Mouse (Mus musculus) megakaryocyte progenitor cell, adult 5-6 weeks (primary cell): ENCODE results near the gene Parvg. TPM values are rescaled to one million over a fixed set of nuclear protein-coding genes. Genes with fewer than 3 reads are reported as not detected.

ENCODE experiments used
- ATAC-seq: replicated peaks from 2 replicates; pipeline ENCODE4 v1.8.0; 2016; ENCODE audit warnings: mild to moderate bottlenecking, moderate TSS enrichment, inconsistent platforms; ENCODE audit not compliant: poor library complexity
- total RNA-seq, 2 experiments: library from RNA; stranded (forward) in 1 of 2; stranded (reverse) in 1 of 2; fragments of 157-497, 149-512 nt in 1 of 2; fragments of 200-1000 nt in 1 of 2; gene quantifications; 2 replicates each; pipeline versions ENCODE4 v1.2.3 to v1.2.4; 2015 to 2017

The Parvg gene
- total RNA-seq, 2 experiments from 2014 or later: 106 to 246 TPM

DNA sequence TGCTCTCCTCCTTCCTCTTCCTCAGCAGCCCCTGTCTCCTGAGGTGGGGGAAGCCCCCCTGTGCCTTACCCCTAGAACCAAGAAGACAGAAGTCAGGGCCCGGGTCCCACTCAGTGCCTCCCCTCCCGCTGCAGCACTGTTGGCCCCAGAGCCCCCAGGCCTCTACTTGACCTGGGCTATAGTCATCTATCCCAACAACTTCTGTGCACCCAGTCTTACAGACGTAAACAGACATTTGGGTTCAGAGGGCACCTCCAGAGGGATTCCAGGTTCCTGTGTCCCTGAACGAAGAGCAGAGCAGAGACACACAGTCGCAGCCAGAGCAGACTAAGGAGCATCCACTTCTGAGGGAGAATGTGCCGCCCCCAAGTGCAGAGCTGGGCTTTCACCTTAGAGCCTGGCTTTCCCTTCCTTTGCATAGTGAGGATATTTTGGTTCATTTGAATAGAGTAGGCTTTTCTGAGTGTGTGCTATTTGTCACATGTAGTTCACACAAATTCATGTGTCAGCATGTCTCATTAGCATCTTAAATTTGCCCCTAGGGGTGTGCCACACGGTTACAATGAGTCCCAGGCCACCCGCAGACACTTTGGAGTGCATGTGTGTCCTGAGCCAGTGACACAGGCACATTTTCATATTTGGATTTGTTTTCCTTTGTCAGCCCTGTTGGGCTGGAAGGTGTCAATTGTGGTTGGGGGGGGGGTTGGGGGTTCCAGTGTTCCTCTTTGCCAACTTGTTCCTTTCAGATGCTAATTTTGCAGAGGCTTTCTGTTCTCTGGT, 22.0 kb upstream of the Parvg start:
- no peak for ATAC-seq

DNA sequence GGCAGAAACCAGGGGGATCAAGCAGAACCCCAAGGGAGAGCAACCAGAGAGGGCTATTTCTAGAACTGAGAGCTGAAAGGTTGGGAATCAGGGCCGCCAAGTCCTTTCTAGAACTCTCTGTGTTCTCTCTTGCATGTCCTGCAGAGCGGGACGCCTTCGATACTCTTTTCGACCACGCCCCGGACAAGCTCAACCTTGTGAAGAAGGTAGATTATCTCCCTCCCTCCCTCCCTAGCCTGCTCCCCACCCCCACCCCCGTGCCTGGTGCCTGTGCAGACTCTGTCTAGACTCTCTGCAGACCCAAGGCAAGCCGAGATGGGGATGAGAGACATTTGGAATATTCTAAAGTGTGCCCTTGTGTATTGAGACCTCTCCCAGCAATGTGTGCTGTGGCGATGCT, 20.6 kb upstream of the Parvg start:
- ATAC-seq: no peak

DNA sequence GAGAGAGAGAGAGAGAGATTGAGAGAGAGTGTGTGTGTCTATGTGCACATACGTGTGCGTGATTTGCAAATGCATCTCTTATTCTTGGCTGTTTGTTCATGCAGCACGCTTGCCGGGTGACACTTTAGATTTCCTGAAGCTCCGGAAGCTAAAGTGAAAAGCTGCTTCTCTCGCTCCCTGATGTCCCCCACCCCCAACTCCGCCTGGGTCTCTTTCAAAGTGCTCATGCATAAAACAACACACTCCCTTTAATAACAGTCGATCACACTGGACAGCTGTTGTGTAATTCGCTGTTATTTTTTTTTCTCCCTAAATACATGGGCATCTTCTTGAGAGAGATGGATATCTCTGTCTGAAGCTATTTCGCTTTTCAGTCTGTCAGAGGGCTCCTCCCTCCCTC, 18.5 kb upstream of the Parvg start:
- no peak for ATAC-seq

DNA sequence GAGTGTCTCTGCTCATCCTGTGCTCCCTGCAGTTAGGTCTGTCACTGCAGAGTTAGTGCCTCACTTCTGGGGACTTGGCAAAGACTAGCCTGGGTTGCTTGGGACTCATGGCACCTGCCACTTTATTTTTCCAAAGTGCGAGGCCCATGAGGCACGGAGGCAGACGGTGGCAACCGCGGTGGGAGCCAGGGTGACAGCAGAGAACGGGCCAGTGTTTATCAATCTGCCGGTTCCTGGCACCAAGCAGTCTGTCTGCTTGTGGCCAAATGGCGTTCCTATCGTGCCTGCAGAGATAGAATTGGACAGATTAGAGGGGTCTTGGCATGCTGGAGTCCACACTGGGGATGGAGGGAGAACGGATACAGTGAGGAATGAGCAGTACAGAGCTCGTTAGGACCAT, 13.6 kb upstream of the Parvg start:
- no peak for ATAC-seq

DNA sequence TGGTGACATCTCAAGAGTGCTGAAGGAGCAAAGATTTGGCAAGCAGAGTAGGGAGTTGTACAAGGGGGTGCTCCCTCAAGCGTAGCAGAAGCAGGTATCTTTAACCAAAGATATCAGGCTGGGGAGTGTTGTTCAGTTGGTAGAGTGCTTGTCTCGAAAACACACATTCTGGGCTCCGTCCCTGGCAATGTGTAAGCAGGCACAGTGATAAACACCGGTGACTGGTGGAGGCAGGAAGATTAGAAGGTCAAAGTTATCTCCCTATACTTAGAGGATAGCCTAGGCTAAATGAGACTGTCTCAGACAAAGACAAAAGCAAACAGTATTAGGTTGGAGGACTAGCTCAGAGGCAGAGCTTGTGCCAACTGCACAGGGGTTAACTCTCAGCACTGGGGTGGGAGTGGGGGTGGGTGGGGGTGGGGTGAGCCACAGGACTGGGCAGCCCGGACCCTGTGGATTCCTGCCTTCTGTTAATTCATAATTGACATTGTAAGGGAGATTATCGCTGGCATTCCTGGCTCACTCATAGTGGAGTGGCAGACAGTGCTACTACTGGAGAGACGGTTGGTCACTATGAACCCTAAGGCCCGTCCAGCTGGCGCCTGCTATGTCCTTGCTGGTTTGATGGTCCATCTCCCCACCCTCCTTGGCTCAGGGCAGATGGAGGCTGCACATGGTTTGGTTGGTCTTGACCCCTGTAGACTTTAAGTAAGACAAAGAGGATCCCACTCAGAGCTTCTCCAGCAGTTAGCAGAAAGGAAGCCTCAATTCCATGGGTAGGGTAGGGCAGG, 12.3 kb upstream of the Parvg start:
- peak; percentile 51 for ATAC-seq

DNA sequence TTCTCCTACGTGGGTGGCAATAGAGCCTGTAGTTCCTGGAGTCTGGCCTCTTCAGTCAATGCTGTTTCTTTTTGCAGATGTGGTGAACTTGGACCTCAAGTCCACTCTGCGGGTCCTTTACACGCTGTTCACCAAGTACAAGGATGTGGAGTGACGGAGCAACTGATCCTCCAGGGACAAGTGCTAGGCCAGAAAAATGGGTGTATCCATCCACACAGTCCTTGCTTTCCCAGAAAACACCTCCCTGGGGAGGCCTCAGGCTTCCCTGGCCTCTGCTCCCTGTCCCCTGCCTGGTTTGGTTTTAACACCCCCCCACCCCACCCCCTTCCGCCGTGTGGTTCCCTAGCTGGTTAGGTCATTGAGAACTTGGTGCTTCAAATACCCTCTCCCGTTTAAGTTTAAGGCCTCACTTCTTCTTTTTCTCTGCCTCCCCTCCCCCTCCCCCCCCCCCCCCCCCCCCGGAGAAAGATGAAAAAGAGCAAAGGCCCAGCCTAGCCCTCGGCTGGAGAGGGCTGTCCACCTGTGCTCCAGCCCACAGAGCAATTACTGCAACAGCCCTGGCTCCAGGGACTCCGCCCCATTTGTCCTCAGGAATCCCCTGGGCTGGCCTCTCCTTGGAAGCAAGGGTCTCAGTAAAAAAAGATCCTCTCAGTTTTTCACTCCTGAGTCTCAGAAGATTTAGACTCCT, 10.8 kb upstream of the Parvg start:
- ATAC-seq: no peak; the same call in 1 of the 2 replicates

DNA sequence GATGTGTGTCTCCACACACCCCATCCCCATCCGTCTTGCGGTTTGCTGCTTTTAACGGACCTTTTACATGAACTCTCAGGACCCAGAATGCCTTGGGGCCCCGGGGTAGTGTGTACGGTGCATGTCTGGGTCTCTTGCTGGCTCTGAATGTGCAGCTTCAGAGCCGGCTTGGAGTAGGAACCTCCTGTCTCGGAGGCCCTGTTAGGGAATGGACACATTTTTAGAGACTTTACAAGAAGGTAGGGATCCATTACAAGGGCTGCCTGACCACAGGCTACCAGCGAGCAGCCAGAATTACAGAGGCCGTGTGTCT, 10.3 kb upstream of the Parvg start:
- peak; percentile 49 for ATAC-seq

DNA sequence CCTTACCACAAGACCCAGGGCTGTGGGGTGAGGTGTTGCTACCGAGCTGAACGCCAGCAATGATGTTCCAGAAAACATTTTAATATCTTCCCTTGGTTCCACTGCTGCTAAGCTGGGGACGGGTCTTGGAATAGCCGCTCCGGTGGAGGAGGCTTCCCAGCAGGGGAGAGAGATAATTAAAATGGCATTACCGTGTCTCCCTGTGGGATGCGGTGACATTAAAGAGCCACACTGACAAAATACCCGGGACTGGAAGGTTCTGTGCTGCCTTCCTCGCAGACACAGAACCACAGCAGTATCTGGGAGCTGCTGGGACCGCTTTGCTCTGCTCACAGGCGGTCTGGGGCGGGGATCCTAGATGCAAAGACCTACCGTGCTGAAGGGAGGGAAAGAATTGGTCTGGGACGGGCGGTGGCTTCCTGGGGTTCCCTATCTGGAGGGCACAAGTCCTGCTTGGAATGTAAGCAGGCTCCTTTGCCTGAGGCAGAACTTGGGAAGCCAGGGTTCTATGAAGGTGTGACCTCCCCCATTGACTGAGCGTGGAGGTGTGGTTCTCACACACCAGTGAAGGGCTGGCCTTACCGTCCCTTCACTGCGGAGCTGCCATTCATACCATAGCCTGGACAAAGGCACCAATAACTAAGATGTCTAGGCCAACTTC, 9.3 kb upstream of the Parvg start:
- ATAC-seq: no peak

DNA sequence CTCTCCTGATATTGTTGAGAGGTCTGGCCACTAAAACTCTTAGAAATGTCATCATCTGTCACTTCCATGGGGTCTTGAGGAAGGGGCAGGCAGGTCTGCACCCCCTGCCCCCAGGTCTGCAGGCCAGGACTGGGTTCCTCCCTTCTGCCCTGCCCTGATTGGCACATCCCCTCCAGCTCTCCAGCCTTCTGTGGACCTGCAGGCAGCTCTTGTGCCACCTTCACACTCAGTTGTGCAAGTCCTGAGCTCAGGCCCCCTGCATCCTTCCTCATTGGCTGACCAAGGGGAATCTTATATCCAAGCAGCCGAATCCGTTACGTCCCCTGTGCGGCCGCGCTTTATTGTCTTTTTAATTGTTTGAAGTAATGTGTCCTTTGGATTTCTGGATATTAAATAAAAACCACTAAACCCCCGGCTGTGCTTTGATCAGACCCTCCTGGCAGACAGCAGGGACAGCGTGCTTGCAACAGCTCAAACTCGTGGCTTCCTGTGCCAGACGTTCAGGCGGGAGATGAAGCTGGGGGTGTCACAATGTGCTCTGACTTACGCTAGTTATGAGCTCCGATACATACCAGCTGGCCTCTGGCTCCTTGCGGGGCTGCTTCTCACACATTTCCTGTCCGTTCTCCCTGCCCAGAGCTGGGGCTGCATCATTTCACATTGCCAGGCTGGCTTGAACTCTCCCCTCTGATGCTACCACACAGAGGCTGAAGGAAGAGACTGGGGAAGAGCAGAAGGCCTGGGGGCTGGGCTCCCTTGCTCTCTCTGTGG, 8.4 kb upstream of the Parvg start:
- peak; percentile 52 for ATAC-seq

DNA sequence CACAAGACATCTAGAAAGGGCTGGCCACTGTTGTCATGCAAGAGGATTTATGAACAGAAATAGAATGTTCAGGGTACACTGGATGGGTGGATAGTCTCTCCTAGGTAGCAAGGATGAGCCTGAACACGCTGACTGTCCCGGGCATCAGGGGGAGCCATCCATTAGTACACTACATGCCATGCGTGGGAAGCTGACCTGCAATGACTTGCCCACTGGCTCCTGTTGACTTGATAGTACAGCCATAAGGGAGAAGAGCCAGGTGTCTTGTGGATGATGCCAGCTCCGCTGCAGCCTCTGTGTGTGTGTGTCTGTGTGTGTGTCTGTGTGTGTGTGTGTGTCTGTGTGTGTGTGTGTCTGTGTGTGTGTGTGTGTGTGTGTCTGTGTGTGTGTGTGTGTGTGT, 4.4 kb upstream of the Parvg start:
- no peak for ATAC-seq

DNA sequence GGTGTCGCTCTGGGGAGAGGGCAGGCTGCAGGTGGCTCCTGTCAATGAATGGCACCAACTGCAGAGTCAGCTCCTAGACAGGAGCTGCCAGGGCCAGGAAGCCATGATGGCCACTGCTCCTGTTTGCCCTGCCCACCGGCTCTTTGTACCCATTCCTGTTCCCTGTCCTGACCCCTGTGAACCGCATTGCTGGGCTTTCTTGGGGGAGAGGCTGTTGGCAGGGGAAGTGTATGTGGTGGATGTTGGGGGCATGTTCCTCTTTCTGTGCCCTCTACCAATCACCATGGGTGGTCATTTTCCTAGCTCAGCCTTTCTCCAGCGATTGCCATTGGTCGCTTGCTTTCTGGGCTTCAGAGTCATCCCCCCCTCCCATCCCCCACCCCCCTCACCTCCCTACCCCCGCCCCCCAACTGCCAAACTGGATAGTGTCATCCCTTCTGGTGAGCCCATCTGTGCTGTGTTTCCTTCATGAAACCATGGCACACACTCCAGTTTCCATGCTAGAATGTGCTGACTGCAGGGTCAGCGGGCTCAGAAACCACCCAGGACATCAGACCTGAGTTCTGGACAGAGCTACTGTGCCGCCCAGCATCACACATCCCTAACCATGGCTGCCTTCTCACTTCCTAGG, 2.2 kb upstream of the Parvg start:
- peak; percentile 76 for ATAC-seq

DNA sequence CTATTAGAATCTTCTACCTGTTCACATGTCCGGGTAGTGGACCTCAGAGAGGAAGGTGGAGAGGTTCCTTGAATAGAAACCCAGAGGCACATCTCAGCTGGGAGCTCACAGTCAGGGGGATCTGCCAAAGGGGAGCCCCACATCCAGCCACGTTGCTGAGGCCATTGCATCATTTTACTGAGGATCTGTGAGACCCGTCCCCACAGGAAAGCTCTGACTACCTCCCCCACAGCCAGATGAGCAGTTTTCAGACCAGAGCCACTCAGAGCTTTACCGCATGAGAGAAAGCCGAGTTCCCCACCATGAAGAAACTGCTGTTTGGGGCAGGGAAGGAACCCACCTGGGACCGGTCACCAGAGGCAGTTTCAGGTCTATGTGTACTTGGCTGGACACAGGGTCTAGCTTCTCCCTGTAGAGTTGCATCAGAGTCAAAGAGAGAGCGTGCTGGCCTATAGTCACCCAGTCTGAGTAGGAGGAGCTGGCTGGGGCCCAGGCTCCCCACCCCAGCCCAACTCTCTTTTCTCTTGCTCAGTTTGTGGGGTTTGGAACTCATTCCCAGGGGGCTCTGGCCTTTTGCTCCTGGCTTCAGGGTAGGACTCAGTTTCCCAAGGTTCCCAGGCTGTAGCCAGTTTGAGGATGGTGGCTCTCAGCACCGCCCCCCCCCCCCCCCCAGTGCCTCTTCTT, 1.2 kb downstream of the Parvg start:
- peak; percentile 46 for ATAC-seq

DNA sequence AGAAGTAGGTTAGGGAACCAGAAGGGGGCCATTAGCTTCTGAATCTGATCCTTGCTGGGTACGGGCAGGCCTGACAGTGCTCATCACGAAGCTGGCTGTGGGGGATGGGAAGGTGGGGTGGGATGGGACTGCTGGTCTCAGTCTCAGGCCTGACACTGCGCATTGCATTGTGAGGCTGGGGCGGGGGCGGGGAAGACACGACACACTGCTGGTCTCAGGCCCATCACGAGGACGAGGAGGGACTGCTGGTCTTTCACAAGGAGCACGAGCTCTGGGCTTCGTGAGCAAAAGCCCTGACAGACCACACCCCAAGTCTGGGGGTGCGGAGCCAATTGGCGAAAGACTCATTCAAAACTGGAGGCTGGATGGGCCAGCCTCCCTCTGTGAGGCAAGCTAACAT, 1.9 kb downstream of the Parvg start:
- peak; percentile 25 for ATAC-seq

DNA sequence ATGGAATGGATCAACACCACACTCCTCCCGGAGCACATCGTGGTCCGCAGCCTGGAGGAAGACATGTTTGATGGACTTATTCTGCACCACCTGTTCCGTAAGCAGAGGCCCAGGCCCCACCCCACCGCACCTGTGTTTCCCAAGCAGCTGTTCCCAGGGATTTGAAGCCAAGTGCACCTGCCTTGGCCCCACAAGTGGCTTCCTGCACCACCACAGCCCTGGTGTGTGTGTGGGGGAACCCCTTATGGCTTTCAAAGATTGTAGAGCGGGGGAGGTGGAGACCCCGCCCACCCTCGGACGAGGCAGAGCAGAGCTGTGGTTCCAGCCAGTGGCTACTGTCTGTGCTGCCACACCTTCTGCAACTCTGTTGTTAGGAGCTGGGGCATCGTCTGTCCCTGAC, 5.0 kb downstream of the Parvg start:
- ATAC-seq: no peak

DNA sequence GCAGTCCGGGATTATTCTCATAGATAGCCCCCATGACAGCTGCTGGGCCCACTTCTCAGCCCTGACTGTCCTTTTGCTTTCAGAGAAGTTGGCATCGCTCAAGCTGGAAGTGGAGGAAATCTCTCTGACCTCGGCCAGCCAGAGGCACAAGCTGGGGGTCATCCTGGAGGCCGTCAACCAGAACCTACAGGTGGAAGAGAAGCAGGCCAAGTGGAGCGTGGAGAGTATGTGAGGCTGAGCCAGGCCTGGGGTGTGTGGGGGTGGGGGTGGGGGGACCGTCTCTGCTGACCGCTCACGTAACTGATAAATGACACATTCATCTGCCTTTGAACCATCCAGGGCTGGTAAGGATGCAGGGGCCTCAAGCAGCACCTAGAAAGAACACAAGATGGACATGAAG, 6.1 kb downstream of the Parvg start:
- ATAC-seq: no peak

DNA sequence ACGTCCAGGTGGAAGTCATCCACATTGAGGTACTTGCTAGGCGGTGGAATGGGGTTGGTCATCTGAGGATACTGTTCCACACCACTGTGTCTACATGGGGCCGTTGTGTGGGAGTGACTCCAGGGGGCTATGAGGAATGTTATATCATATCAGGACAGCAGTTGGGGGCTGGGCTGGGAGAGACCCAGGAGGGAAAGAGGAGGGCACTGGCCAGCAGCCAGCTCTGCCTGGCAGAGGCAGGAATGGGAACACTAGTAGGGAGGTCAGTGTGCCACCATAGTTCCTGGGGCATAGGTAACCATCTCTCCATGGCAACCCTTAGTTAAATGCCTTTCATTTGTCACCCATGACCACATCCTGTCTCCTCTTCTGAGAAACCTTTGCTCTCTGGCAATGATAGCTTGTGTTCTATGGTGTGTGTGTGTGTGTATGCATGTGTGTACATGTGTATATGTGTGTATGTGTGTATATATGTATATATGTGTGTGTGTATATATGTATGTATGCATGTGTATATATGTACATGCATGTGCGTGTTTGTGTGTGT, 7.3 kb downstream of the Parvg start:
- no peak for ATAC-seq

DNA sequence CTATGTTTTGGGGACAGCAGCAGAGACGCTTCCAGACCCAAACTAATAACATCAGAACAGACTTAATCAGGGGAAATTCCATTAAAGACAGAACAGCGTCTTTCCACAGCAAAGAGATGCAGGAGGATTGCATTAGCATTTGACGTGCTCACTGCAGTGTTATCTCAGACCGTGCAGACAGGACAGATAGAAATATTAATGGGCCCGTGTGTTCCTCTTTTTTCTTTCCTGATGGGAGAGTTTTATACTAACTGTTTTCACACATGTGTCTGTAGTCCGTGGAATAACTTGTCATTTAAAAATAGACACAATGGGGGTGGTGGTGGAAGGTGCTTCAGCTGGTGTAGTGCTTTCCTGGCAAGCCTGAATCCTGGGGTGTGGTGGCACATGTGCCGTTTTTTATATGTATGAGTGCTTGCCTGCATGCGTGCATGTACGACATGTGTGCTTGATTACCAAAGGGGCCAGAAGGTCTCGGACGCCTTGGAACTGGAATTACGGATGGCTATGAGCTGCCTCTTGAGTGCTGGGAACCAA, 12.5 kb downstream of the Parvg start:
- ATAC-seq: peak; percentile 33

DNA sequence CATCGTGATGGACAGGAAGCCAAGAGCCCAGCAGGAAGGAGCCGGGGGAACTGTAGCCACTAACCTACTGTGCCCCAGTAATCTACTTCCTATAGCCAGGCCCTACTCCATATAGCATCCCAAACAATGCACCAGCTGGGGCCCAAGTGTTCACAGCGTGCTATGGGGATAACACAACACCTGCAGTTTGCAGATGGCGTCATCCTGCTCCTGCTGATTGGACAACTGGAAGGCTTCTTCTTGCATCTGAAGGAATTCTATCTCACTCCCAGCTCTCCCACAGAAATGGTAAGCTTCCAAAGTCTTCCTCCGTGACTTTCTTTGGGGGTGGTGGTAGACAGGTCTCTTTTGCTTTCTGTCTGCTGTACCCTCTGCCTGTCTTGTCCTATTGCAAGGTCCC, 13.8 kb downstream of the Parvg start:
- ATAC-seq: no peak

DNA sequence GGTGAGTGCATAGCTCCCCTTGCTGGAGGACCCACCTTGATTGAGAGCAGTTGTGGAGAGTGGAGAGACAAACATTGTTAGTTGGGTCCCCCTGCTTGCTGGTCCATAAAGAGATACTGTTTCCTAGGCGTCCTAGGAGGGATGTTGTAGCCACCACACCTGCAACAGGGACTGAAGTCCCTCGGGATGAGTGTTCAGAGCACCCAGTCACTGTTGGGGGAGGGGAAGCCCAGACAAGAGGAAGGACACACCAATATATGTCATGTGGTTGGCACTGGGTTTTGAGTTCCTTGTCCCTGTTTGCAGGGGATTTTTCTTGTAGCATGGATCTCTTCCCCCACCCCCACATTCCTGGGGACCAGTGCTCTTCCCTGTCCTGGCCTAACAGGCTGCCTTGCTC, 17.1 kb downstream of the Parvg start:
- no peak for ATAC-seq
